Mouse (Mus musculus): ENCODE measurements around the gene Msrb3. TPM values are rescaled to one million over a fixed set of nuclear protein-coding genes. Genes with fewer than 3 reads are reported as not detected.

The Msrb3 gene
- polyA plus RNA-seq, 1 experiment from 2014 or later = 29.6 TPM

DNA sequence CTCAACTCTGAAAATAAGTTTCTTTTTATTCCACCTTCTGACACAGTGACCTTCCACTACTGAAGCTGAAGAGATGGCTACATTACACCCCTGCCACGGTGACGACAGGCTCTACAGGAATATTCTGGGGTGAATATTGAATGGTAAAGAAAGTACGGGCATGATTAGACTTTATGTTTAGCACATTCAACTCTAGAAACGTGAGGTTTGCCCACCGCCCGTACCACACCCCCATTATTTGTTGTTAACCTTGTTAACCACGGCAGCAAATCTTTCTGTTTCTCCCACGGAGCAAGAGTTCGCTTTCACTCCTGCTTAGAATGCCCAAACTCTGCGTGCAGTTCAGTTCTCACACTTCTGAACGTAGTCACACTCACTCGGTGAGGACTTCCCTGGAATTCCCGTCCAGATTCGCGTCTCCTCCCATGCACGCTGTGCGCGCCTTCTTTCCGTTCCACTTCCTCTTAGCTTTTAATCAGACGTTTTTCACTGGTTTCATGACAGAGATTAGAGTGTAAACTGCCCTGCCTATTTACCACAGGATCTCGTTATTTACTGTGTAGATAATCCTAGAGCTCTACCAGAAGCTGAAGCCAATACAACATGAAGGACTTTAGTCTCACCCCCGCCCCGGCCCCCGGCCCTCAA, 87.0 kb downstream of the Msrb3 start:
- peaks cover 26% of the 10 kb centered on the region for H3K4me1 ChIP-seq (ENCODE audit: control insufficient read depth, insufficient read depth, low read length)
- no peaks in the 10 kb centered on the region for H3K27me3 ChIP-seq (ENCODE audit: control insufficient read depth, insufficient read depth, low read length)
- peak overlapping the region; percentile 38 for H3K4me3 ChIP-seq (replicated peaks; ENCODE audit: low read length)
- H3K9ac ChIP-seq (ENCODE audit: low read length) = peak overlapping the region; percentile 68
- peak; percentile 75 for ATAC-seq (ENCODE audit: insufficient read depth, low FRiP score)
- H3K27ac ChIP-seq (ENCODE audit: low read length) = peak overlapping the region; percentile 92
- no peaks in the 10 kb centered on the region for H3K36me3 ChIP-seq (ENCODE audit: control insufficient read depth, insufficient read depth, low read length)
- peak overlapping the region; percentile 61 for H3K4me2 ChIP-seq (ENCODE audit: low read depth, low read length)
- no peaks in the 10 kb centered on the region for H3K9me3 ChIP-seq (replicated peaks; ENCODE audit: control insufficient read depth, low read length)
- whole genome bisulfite sequencing = 14% methylated on average over 24 of the region's 24 CpGs

DNA sequence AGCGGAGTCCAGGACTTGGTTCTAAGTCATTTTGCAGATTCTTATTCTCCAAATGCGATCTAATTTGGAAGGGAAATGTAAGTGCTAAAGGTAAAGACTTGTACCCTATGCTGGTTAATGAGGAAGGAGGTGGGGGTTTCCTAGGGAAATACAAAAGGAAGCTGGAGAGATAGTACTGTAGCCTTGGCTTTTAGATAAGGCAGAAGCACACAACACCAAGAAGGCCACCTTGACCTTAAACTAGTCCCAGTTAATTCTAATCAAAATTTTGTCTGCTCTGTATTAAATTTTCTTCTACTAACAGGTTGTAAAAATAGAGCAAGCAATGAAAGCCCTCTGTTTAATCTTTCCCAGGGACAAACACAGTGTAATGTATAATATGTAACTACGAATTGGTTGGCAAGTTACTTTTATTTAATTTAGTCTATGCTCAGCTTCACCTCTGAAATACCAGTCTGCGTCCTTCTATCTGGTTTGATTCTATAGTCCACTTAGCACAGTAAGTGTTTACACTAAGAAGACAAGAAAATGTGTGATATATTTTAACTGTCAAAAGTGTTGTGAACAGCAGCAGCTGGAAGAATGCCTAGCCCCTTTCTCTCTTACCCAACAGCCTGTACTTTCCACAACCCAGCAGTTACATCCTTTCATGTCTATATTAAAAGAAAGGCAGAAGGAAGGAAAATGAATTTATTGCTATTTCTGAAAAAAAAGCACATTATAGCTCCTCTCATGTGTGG, 87.9 kb downstream of the Msrb3 start:
- H3K27me3 ChIP-seq (ENCODE audit: control insufficient read depth, insufficient read depth, low read length) = no peaks in the 10 kb centered on the region
- peak overlapping the region; percentile 92 for H3K27ac ChIP-seq (ENCODE audit: low read length)
- peaks cover 26% of the 10 kb centered on the region for H3K4me1 ChIP-seq (ENCODE audit: control insufficient read depth, insufficient read depth, low read length)
- WGBS = 44% methylated on average over 4 of the region's 4 CpGs
- ATAC-seq (ENCODE audit: insufficient read depth, low FRiP score) = peak; percentile 54
- H3K9ac ChIP-seq (ENCODE audit: low read length) = peak overlapping the region; percentile 68
- H3K36me3 ChIP-seq (ENCODE audit: control insufficient read depth, insufficient read depth, low read length) = no peaks in the 10 kb centered on the region
- H3K4me3 ChIP-seq (replicated peaks; ENCODE audit: low read length) = peak overlapping the region; percentile 38; the same call in 1 of the 2 replicates
- H3K9me3 ChIP-seq (replicated peaks; ENCODE audit: control insufficient read depth, low read length) = no peaks in the 10 kb centered on the region
- peak overlapping the region; percentile 61 for H3K4me2 ChIP-seq (ENCODE audit: low read depth, low read length)

DNA sequence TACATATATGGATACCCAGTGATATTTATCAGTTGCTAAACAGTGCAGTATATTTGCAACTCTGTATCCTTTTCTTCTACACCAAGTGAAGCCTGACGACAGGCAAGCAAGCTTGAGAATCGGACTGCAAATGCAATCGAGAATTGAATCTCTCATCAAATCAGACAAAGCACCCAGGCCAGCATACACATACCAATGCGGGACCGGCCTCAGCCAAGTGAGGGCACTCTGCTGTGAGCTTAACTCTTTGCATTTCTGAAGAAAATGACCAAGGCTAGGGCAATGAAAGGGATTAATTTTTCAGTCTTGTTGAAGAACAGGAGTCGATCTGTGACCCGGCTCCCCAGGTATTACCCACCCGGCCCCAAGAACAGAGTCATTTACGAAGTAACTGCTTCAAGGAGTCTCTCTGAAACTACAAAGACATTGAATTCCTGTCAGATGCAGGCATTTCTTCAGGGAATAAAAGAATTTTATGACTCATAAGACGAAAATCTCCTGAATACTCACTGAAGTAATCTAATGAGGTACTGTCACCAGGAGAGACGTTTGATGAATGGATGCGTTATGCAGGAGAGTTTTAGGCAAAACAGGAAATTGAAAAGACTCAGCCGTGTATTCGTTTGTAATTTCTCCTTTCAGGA, 88.7 kb downstream of the Msrb3 start:
- no peak overlapping the region for H3K9ac ChIP-seq (ENCODE audit: low read length)
- H3K4me3 ChIP-seq (replicated peaks; ENCODE audit: low read length) = no peak overlapping the region
- H3K4me2 ChIP-seq (ENCODE audit: low read depth, low read length) = no peak overlapping the region
- H3K36me3 ChIP-seq (ENCODE audit: control insufficient read depth, insufficient read depth, low read length) = no peaks in the 10 kb centered on the region
- peaks cover 26% of the 10 kb centered on the region for H3K4me1 ChIP-seq (ENCODE audit: control insufficient read depth, insufficient read depth, low read length)
- 32% methylated on average over 14 of the region's 14 CpGs for WGBS
- H3K27me3 ChIP-seq (ENCODE audit: control insufficient read depth, insufficient read depth, low read length) = no peaks in the 10 kb centered on the region
- H3K9me3 ChIP-seq (replicated peaks; ENCODE audit: control insufficient read depth, low read length) = no peaks in the 10 kb centered on the region
- H3K27ac ChIP-seq (ENCODE audit: low read length) = peak overlapping the region; percentile 54
- no peak for ATAC-seq (ENCODE audit: insufficient read depth, low FRiP score)

DNA sequence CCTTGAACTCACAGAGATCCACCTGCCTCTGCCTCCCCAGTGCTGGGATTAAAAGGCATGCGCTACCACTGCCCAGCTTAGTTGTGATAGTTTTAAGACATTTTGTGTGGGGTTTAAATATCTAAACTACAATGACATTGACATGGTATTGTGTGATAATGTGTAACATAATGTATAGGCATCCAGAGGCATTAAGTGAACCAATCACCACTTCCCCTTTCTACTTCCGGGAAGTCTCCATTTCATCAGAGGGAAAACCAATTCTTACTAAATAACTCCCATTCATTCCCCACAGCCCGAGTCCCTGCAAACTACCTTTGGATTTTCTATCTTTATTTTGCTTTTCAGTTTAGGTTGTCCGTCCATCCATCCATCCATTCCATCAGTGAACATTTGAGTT, 90.7 kb downstream of the Msrb3 start:
- Histone ChIP-seq H3K27ac (ENCODE audit: low read length) (no peak overlapping the region), H3K4me1 (ENCODE audit: control insufficient read depth, insufficient read depth, low read length) (peaks cover 26% of the 10 kb centered on the region), H3K27me3 (ENCODE audit: control insufficient read depth, insufficient read depth, low read length) (no peaks in the 10 kb centered on the region), H3K4me2 (ENCODE audit: low read depth, low read length) (no peak overlapping the region), H3K36me3 (ENCODE audit: control insufficient read depth, insufficient read depth, low read length) (no peaks in the 10 kb centered on the region), H3K4me3 (replicated peaks; ENCODE audit: low read length) (no peak overlapping the region), H3K9ac (ENCODE audit: low read length) (no peak overlapping the region), H3K9me3 (replicated peaks; ENCODE audit: control insufficient read depth, low read length) (no peaks in the 10 kb centered on the region)
- ATAC-seq (ENCODE audit: insufficient read depth, low FRiP score) = no peak
- WGBS = 93% methylated on average over 4 of the region's 4 CpGs

DNA sequence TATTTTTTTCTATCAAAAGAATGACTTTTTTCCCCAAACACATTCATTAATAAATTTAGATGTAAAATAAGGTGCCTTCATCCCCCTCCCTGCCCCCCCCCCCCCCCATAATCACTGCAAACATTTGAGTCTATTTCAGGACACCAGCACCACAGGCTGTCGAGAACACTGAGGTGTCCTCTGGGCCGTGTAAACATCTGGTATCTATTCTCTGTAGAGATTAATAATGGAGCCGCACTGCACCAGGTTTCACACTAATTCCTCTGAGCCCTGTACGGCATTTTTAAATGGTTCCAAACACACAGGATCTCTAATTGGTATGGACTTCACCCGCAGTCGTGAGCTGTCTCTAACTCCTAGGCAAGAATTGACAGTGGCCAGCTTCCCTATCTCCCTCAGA, 97.8 kb downstream of the Msrb3 start:
- peaks cover 10% of the 10 kb centered on the region for H3K4me1 ChIP-seq (ENCODE audit: control insufficient read depth, insufficient read depth, low read length)
- no peaks in the 10 kb centered on the region for H3K9me3 ChIP-seq (replicated peaks; ENCODE audit: control insufficient read depth, low read length)
- no peaks in the 10 kb centered on the region for H3K36me3 ChIP-seq (ENCODE audit: control insufficient read depth, insufficient read depth, low read length)
- H3K4me3 ChIP-seq (replicated peaks; ENCODE audit: low read length) = no peak overlapping the region
- 14% methylated on average over 6 of the region's 6 CpGs for WGBS
- no peaks in the 10 kb centered on the region for H3K27me3 ChIP-seq (ENCODE audit: control insufficient read depth, insufficient read depth, low read length)
- 0 out of 2 replicates have a peak overlapping the region, but pooled peaks have one; percentile 26 for H3K27ac ChIP-seq (ENCODE audit: low read length)
- 0 out of 2 replicates have a peak overlapping the region, but pooled peaks have one; percentile 17 for H3K9ac ChIP-seq (ENCODE audit: low read length)
- no peak for ATAC-seq (ENCODE audit: insufficient read depth, low FRiP score)
- peak overlapping the region; percentile 43 for H3K4me2 ChIP-seq (ENCODE audit: low read depth, low read length)

DNA sequence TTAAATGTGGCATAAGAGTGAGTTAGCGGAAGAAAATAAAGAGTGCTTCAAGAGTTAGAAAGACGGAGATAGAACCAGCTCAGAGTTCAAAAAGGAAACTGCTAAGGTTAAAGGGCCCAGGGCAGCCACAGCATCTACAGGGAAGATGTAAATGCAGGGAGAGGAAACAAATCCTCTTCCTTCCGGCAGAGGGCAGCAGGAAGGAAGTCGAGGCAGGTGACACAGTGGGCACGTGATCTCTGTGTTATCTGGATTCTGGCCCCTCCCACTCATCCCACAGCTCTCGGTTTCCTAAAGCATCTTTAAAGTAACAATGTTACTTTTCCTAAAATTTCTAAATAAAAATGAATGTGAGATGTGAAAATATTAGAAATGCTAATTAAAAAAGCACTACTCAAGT, 99.4 kb downstream of the Msrb3 start:
- Histone ChIP-seq H3K27me3 (ENCODE audit: control insufficient read depth, insufficient read depth, low read length) (no peaks in the 10 kb centered on the region), H3K4me2 (ENCODE audit: low read depth, low read length) (no peak overlapping the region), H3K9me3 (replicated peaks; ENCODE audit: control insufficient read depth, low read length) (no peaks in the 10 kb centered on the region), H3K4me3 (replicated peaks; ENCODE audit: low read length) (no peak overlapping the region), H3K9ac (ENCODE audit: low read length) (no peak overlapping the region), H3K36me3 (ENCODE audit: control insufficient read depth, insufficient read depth, low read length) (no peaks in the 10 kb centered on the region), H3K27ac (ENCODE audit: low read length) (no peak overlapping the region), H3K4me1 (ENCODE audit: control insufficient read depth, insufficient read depth, low read length) (peaks cover 16% of the 10 kb centered on the region)
- ATAC-seq (ENCODE audit: insufficient read depth, low FRiP score) = no peak
- WGBS = 79% methylated on average over 6 of the region's 6 CpGs

DNA sequence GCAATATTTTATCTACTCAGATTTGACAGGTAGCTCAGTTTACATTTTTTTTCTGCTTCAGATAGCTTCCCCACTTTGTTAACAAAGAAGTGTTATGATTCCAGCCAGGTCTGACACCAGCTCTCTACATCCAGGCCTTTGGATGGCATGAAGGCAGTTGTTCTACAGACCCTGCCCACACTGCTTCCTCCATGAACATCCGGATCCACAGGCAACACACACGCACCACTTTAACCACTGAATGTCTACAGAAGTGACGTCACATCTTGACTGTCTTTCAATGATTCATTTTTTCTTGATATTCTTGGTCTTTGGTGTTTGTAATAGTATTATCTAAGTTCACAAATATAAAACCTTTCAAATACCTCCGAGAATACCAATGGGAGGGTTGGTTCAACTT, 102.2 kb downstream of the Msrb3 start:
- H3K4me3 ChIP-seq (replicated peaks; ENCODE audit: low read length) = no peak overlapping the region
- no peak for ATAC-seq (ENCODE audit: insufficient read depth, low FRiP score)
- no peak overlapping the region for H3K9ac ChIP-seq (ENCODE audit: low read length)
- no peaks in the 10 kb centered on the region for H3K9me3 ChIP-seq (replicated peaks; ENCODE audit: control insufficient read depth, low read length)
- 76% methylated on average over 4 of the region's 4 CpGs for WGBS
- H3K27ac ChIP-seq (ENCODE audit: low read length) = no peak overlapping the region
- H3K4me1 ChIP-seq (ENCODE audit: control insufficient read depth, insufficient read depth, low read length) = peaks cover 16% of the 10 kb centered on the region
- no peaks in the 10 kb centered on the region for H3K36me3 ChIP-seq (ENCODE audit: control insufficient read depth, insufficient read depth, low read length)
- H3K4me2 ChIP-seq (ENCODE audit: low read depth, low read length) = no peak overlapping the region
- no peaks in the 10 kb centered on the region for H3K27me3 ChIP-seq (ENCODE audit: control insufficient read depth, insufficient read depth, low read length)

DNA sequence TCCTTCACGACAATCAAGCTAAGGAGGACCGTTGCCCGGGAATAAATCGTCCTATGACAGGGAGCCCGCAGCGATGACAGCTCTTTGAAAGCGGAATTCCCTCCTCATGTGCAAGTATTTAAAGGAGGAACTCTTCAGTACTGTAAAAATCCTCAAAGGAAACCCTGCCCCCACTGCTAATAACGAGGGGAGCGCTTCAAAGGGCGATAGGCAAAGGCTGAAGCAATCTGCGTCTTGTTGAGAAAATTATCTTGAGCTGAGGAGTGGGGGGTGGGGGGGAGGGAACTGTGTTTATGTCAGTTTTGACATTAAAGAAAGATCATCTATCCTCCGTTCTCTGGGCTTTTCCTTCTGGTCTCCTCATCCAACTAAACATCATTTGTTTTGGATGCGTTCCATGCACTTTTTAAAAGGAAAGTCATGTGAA, 104.5 kb downstream of the Msrb3 start:
- no peaks in the 10 kb centered on the region for H3K9me3 ChIP-seq (replicated peaks; ENCODE audit: control insufficient read depth, low read length)

DNA sequence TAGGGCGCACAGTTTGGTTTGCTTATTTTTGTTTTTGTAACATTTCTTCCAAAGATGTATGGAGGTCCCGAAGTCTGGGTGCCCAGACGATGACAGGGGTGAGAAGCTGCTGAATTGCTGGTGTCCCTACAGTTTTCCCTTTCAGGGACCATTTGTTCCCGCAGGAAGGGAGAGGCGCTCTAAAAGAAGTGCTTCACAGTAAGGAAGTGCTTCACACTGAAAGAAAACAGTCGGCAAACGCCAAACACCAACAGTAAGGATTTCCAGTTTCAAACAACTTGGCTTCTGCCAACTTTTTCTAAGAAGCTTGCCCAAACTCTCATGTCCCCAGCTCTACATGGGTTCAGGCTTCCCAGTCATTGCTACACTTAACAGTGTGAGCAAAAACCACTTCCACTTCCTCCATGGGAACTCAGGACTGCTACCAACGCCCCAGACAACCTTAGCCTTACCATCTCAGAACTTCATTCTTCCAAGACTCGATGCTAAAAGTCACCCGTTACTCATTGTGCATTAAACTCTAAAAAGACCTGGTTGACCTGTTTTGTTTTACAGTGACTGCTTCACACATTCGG, 106.6 kb downstream of the Msrb3 start:
- H3K27me3 ChIP-seq (ENCODE audit: control insufficient read depth, insufficient read depth, low read length) = no peaks in the 10 kb centered on the region
- H3K4me2 ChIP-seq (ENCODE audit: low read depth, low read length) = no peak overlapping the region
- WGBS = 58% methylated on average over 11 of the region's 11 CpGs
- H3K27ac ChIP-seq (ENCODE audit: low read length) = no peak overlapping the region
- H3K9ac ChIP-seq (ENCODE audit: low read length) = no peak overlapping the region
- H3K4me3 ChIP-seq (replicated peaks; ENCODE audit: low read length) = no peak overlapping the region
- H3K36me3 ChIP-seq (ENCODE audit: control insufficient read depth, insufficient read depth, low read length) = no peaks in the 10 kb centered on the region
- no peak for ATAC-seq (ENCODE audit: insufficient read depth, low FRiP score)
- H3K4me1 ChIP-seq (ENCODE audit: control insufficient read depth, insufficient read depth, low read length) = peaks cover 11% of the 10 kb centered on the region
- H3K9me3 ChIP-seq (replicated peaks; ENCODE audit: control insufficient read depth, low read length) = no peaks in the 10 kb centered on the region

More for the DNA sequence above, 104.5 kb downstream of the Msrb3 start:
- 10% methylated on average over 13 of the region's 13 CpGs for WGBS
- Histone ChIP-seq H3K4me3 (replicated peaks; ENCODE audit: low read length) (no peak overlapping the region), H3K27ac (ENCODE audit: low read length) (no peak overlapping the region), H3K9ac (ENCODE audit: low read length) (peak overlapping the region; percentile 5; the same call in 1 of the 2 replicates), H3K4me1 (ENCODE audit: control insufficient read depth, insufficient read depth, low read length) (peaks cover 11% of the 10 kb centered on the region), H3K4me2 (ENCODE audit: low read depth, low read length) (peak overlapping the region; percentile 28), H3K36me3 (ENCODE audit: control insufficient read depth, insufficient read depth, low read length) (no peaks in the 10 kb centered on the region), H3K27me3 (ENCODE audit: control insufficient read depth, insufficient read depth, low read length) (no peaks in the 10 kb centered on the region)
- no peak for ATAC-seq (ENCODE audit: insufficient read depth, low FRiP score)

Measured in stomach, embryonic 16.5 days (tissue).